Mouse (Mus musculus) mouse embryonic stem cell (cell line): ENCODE measurements around the gene Pde11a.

ENCODE experiments used
- in situ Hi-C, 2 experiments: fragments of 300-500 bp; cut with MboI; formaldehyde crosslinking; loops; 1 replicate in 1 of 2; 3 replicates in 1 of 2; pipeline ENCODE4 v1.14.3; 2019 to 2020; ENCODE audit warnings: low sequenced_read_pairs in 2 of 2, low pct_unique_long_range_greater_than_20kb in 1 of 2, mixed read lengths in 1 of 2; ENCODE audit not compliant: unreplicated experiment in 1 of 2

Gene Pde11a

DNA sequence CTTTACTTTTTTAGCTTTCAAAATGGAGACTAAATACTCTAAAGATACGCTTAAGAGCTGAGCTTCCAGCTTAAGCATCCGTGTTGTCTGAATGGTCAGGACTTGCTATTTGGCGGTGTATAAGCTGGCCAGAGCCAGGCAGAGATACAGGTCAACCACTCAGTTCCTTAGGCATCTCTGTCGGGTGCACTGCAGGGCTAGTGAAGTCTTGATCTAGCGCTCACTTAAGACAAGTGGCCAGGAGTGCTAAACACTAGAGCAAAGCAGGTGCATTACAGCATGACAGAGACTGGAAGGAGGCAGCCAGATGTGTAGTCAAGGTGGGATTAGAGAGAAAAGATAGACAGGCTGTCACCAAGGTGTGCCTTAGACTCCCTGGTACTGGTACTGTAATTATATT is 8.5 kb downstream of the Pde11a start:
- in situ Hi-C loops, result loop anchor here in 1 of 2 experiments (10.0 kb wide), 1 partner anchor 195 kb away; no protein-coding TSS in a partner anchor

- in situ Hi-C loops, result no loop called here
These were observed 12.4 kb downstream of the Pde11a start for GRCm38 (mm10) chr2:76326161-76326560.

DNA sequence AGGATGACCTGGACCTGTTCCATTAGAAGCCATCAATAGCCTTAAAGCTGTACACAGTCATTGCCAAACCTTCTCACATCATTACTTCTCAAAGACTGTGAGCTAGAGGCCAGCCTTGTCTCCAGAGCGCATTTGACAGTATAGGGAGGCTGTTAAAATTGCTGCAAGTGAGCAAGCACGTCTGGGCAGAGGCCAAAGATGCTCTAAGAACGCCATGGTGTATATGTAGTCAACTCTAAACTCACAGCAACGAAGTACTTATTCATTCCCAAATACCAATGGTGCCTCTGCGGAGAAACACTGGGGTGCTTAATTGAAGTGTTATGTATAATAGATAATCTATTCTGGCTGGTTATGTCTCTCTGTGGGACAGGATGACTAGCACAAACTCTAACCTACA is 14.1 kb downstream of the Pde11a start:
- in situ Hi-C loops, result no loop called here

DNA sequence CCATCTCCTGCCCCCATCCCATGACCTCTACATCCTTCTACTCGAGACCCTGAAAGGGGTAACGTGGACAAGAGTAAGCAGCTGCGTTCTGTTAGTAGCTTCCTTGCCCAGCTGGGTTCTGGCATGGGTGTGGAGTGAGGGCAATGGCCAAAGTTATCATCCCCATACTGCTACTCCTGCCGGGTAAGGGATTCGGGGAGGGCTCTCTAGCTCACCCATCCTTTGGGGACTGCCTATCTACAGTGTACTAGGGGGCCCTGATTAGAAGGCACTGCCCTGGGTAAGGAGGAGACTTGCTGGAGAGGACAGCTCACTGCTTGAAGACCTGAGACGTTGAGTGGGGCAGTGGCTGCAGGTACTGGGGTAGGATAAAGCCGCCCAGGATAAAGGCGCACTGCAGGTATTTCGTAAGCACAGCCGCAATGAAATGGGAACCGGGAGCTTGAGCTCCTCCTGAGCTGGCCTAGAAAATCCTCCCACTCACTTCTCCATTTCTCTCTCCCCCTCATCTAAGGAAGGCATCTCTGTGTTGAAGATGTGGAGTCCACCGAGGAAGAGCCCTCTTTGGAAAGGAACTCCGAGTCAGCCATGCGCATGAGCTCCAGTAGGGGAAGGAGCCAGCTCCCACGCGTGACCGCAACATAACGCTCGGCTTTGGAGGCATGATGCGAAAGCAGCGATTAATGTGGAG is 15.2 kb downstream of the Pde11a start:
- in situ Hi-C loops, result no loop called here

DNA sequence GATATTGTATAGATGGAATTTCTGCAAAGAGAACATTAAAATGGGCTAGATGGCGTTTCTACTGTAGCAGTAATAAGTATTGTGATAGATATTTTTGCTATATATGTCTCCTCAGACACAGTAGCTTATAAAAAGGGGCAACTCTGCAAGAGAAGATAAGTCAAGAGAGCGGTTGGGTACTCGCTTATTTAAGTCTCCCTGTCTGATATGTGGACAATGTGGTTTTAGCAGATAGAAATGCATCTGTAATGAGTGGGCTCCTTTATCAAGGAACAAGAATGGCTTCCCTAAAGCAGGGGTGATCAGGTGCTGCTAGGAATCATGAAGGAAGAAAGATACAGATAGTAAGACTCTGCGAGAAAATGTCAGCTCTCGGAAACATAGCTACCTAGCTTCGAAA is 18.2 kb downstream of the Pde11a start:
- in situ Hi-C loops, result no loop called here

- in situ Hi-C loops, result no loop called here
These were observed 19.3 kb downstream of the Pde11a start for GRCm38 (mm10) chr2:76319231-76319630.

DNA sequence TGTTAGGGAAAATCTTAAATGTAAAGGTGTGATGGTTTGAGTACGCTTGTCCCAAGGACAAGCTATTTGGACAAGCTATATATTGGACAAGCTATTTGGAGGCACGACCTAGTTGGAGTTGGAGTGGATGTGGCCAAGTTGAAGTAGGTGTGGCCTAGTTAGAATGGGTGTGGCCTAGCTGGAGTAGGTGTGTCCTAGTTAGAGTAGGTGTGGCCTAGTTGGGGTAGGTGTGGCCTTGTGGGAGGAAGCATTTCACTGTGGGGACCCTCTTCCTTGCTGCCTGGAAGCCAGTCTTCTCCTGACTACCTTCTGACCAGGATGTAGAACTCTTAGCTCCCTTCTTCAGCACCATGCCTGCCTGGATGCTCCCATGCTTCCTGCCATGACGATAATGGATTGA is 50.9 kb downstream of the Pde11a start:
- in situ Hi-C loops, result no loop called here

DNA sequence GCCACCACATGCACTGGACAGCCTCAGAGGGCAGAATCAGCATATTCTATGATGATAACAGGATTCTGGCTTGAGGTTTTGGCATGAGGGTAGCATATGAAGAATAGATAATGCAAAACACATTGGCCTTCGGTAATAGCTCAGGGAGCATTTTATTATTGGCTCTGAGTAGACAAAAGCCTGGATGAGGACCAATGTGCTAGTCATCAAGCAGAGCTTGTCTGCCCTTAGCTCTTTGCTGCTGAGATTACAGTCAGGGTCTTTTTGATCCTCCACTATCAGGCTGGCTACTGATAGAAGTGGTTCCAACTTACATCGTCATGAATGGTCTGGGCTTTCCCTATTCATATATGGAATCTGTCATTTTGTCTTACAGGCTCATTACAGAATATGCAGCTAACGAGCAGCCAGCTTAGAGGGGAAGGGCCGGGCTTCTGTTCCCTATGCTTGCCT is 52.3 kb downstream of the Pde11a start:
- in situ Hi-C loops, result no loop called here

DNA sequence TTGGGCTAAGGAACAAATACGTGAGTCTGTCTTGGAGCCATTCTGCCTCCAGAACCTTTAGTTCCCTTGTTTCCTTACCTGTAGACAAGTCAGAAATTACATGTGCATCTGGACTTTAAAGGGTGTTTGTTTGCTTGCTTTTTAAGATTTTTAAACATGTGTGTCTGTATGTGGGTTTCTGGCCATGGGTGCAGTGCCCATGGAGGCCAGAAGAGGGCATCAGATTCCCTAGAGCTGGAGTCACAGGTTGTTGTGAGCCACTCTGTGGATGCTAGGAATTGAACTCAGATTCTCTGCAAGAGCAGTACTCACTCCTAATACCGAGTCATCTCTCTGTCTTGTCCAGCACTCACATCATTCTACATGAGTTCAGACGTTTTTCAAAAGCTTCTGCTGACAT is 53.4 kb downstream of the Pde11a start:
- in situ Hi-C loops, result no loop called here

- in situ Hi-C loops, result no loop called here
These were observed 55.0 kb downstream of the Pde11a start for GRCm38 (mm10) chr2:76283378-76284132.

DNA sequence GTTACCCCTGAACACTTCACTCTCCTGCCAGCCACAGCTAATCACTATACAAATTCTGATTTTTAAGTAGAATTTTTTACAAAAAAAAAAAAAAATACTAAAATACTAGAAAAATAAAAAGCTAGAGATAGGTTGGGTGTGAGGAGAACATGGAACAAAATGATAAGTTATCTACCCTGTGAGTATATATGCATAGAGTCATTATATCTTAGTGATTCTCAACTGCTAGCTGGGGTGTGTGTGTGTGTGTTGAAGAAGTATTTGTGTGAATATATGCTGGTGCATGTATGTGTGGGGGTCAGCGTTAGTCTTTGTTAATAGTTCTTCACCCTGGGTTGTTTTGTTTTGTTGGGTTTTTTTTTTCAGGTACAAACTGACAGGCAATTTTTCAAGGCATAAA is 69.1 kb downstream of the Pde11a start:
- in situ Hi-C loops, result no loop called here

- in situ Hi-C loops, result no loop called here
These were observed 71.2 kb downstream of the Pde11a start for GRCm38 (mm10) chr2:76267335-76267734.

GRCm38 (mm10) chr2:76266622-76267021 is 72.0 kb downstream of the Pde11a start:
- in situ Hi-C loops, result no loop called here

GRCm38 (mm10) chr2:76264258-76264657 is 74.3 kb downstream of the Pde11a start:
- in situ Hi-C loops, result no loop called here

- in situ Hi-C loops, result no loop called here
These were observed 75.9 kb downstream of the Pde11a start for GRCm38 (mm10) chr2:76262661-76263060.

GRCm38 (mm10) chr2:76254833-76255232 is 83.7 kb downstream of the Pde11a start:
- in situ Hi-C loops, result no loop called here

GRCm38 (mm10) chr2:76251379-76251778 is 87.2 kb downstream of the Pde11a start:
- in situ Hi-C loops, result no loop called here

GRCm38 (mm10) chr2:76248242-76248641 is 90.3 kb downstream of the Pde11a start:
- in situ Hi-C loops, result no loop called here

- in situ Hi-C loops, result no loop called here
These were observed 99.4 kb downstream of the Pde11a start for GRCm38 (mm10) chr2:76239175-76239574.

GRCm38 (mm10) chr2:76238496-76238895 is 100.1 kb downstream of the Pde11a start:
- in situ Hi-C loops, result no loop called here
